Mouse (Mus musculus) urinary bladder, adult 2 months (tissue): ENCODE data around the gene Lgr4. TPM values are rescaled to one million over a fixed set of nuclear protein-coding genes. Genes with fewer than 3 reads are reported as not detected.

Source experiments
- DNase-seq: peaks from one replicate; pipeline ENCODE4 v3.0.0; 2022; ENCODE audit warnings: low spot score
- polyA plus RNA-seq: library from polyadenylated mRNA; depleted of rRNA; stranded (reverse); fragments of >200 nt; gene quantifications from 2 replicates; pipeline ENCODE4 v1.2.3, GENCODE M21; 2012

Gene Lgr4
- polyA plus RNA-seq, 1 experiment, result 26.8 TPM

- no peak for DNase-seq
Observed at GRCm38 (mm10) chr2:109921298-109922035, 4.0 kb downstream of the Lgr4 start.

GRCm38 (mm10) chr2:109922306-109922705 lies 4.9 kb downstream of the Lgr4 start:
- DNase-seq, result no peak

GRCm38 (mm10) chr2:109923031-109923430 lies 5.6 kb downstream of the Lgr4 start:
- DNase-seq, result no peak

- no peak for DNase-seq
Observed at GRCm38 (mm10) chr2:109923945-109924344, 6.5 kb downstream of the Lgr4 start.

GRCm38 (mm10) chr2:109926984-109927383 lies 9.5 kb downstream of the Lgr4 start:
- no peak for DNase-seq

GRCm38 (mm10) chr2:109927446-109927845 lies 10.0 kb downstream of the Lgr4 start:
- no peak for DNase-seq

GRCm38 (mm10) chr2:109927876-109928275 lies 10.4 kb downstream of the Lgr4 start:
- DNase-seq, result no peak

- no peak for DNase-seq
Observed at GRCm38 (mm10) chr2:109928791-109929190, 11.3 kb downstream of the Lgr4 start.

GRCm38 (mm10) chr2:109929256-109929655 lies 11.8 kb downstream of the Lgr4 start:
- no peak for DNase-seq

- DNase-seq, result no peak
Observed at GRCm38 (mm10) chr2:109930366-109930765, 12.9 kb downstream of the Lgr4 start.

GRCm38 (mm10) chr2:109930771-109931170 lies 13.3 kb downstream of the Lgr4 start:
- no peak for DNase-seq

- DNase-seq, result no peak
Observed at GRCm38 (mm10) chr2:109931978-109932780, 14.7 kb downstream of the Lgr4 start.

- DNase-seq, result no peak
Observed at GRCm38 (mm10) chr2:109933151-109933550, 15.7 kb downstream of the Lgr4 start.

GRCm38 (mm10) chr2:109934086-109934485 lies 16.6 kb downstream of the Lgr4 start:
- no peak for DNase-seq

- DNase-seq, result no peak
Observed at GRCm38 (mm10) chr2:109935194-109935593, 17.7 kb downstream of the Lgr4 start.

GRCm38 (mm10) chr2:109935754-109936409 lies 18.4 kb downstream of the Lgr4 start:
- no peak for DNase-seq

GRCm38 (mm10) chr2:109936410-109936755 lies 18.9 kb downstream of the Lgr4 start:
- no peak for DNase-seq

- no peak for DNase-seq
Observed at GRCm38 (mm10) chr2:109941973-109942444, 24.6 kb downstream of the Lgr4 start.

GRCm38 (mm10) chr2:109942810-109943570 lies 25.5 kb downstream of the Lgr4 start:
- DNase-seq, result no peak

- no peak for DNase-seq
Observed at GRCm38 (mm10) chr2:109944995-109945394, 27.5 kb downstream of the Lgr4 start.

- no peak for DNase-seq
Observed at GRCm38 (mm10) chr2:109945532-109945931, 28.1 kb downstream of the Lgr4 start.

GRCm38 (mm10) chr2:109946426-109946825 lies 29.0 kb downstream of the Lgr4 start:
- no peak for DNase-seq
